ENCODE assay signal across 8 mouse cellular contexts in genomic region chr11:63135622-63136021, GRCm38 (mm10). TPM values are rescaled to one million over a fixed set of nuclear protein-coding genes. Genes with fewer than 3 reads are reported as not detected.
DNase-seq lines count a peak whose midpoint lies in the region; ATAC-seq and TF ChIP-seq lines count a peak whose summit lies in the region.

No protein-coding gene starts in this region.

- no peak overlapping the region for H3K4me3 ChIP-seq in cortical plate, adult 2 months (ENCODE audit: insufficient read depth, low read length)
- H3K4me3 ChIP-seq in intestine, embryonic 15.5 days (replicated peaks) = no peak overlapping the region
- H3K4me3 ChIP-seq in midbrain, embryonic 10.5 days = no peak overlapping the region

- 0 out of 2 replicates have a peak overlapping the region, but pooled peaks have one; percentile 2 for H3K9ac ChIP-seq in intestine, embryonic 15.5 days

- H3K36me3 ChIP-seq in intestine, embryonic 15.5 days = no peaks in the 10 kb centered on the region
- no peaks in the 10 kb centered on the region for H3K36me3 ChIP-seq in midbrain, embryonic 10.5 days

- intact Hi-C loops in gastrocnemius, postnatal 14 days (cut with DNase I; ENCODE audit: low total_unique reads) = loop anchor here (5.0 kb wide), 1 partner anchor 218 kb away; no protein-coding TSS in a partner anchor
- intact Hi-C loops in left cerebral cortex, postnatal 14 days (cut with DNase I) = loop anchor here (1.0 to 10.0 kb wide), 3 partner anchors 214 to 381 kb away; partner anchors contain the start of gene Gm10428

- H3K27me3 ChIP-seq in intestine, embryonic 15.5 days (replicated peaks) = peaks cover 23% of the 10 kb centered on the region; the same call in 1 of the 2 replicates
- H3K27me3 ChIP-seq in midbrain, embryonic 10.5 days (ENCODE audit: low read depth, poor library complexity, severe bottlenecking) = peaks cover 54% of the 10 kb centered on the region

- H3K4me2 ChIP-seq in intestine, embryonic 15.5 days (replicated peaks) = no peak overlapping the region

- ATAC-seq in intestine, embryonic 15.5 days = peak; percentile 43

- TF ChIP-seq POLR2A in cortical plate, adult 2 months (IDR thresholded peaks at IDR 0.05; ENCODE audit: extremely low read depth, insufficient read depth, low read length) = no peak

- DNase-seq in adrenal gland, adult 18-20 months (ENCODE audit: low spot score in 2 of 2) = peak; percentile 96 to 97
- DNase-seq in gastrocnemius, postnatal 14 days = peak; percentile 94
- DNase-seq in left cerebral cortex, postnatal 14 days (ENCODE audit: low spot score in 2 of 2) = peak; percentile 94
- DNase-seq in midbrain, embryonic 10.5 days (ENCODE audit: low spot score) = peak; percentile 91
- DNase-seq in right cerebral cortex, postnatal 36 days (ENCODE audit: low spot score in 2 of 2) = peak; percentile 78 to 84
- peak; percentile 85 to 95 for DNase-seq in urinary bladder, postnatal 4 days (ENCODE audit: low spot score in 2 of 2)

- TF ChIP-seq CTCF in cortical plate, adult 2 months (IDR thresholded peaks at IDR 0.05; ENCODE audit: extremely low read depth, insufficient read depth, low read length) = peak; percentile 96

- no peaks in the 10 kb centered on the region for H3K9me3 ChIP-seq in intestine, embryonic 15.5 days
- no peaks in the 10 kb centered on the region for H3K9me3 ChIP-seq in midbrain, embryonic 10.5 days (replicated peaks)

- H3K4me1 ChIP-seq in cortical plate, adult 2 months (ENCODE audit: control insufficient read depth, insufficient read depth, low read length) = peaks cover 3% of the 10 kb centered on the region; the same call in 1 of the 2 replicates
- peaks cover 17% of the 10 kb centered on the region for H3K4me1 ChIP-seq in intestine, embryonic 15.5 days (replicated peaks)
- H3K4me1 ChIP-seq in midbrain, embryonic 10.5 days = peaks cover 48% of the 10 kb centered on the region

- whole genome bisulfite sequencing in intestine, embryonic 15.5 days = 6% methylated on average over 8 of the region's 8 CpGs
- 7% methylated on average over 8 of the region's 8 CpGs for WGBS in midbrain, embryonic 10.5 days

- H3K27ac ChIP-seq in cortical plate, adult 2 months (ENCODE audit: insufficient read depth, low read length) = peak overlapping the region; percentile 50; the same call in 1 of the 2 replicates
- peak overlapping the region; percentile 54; the same call in 1 of the 2 replicates for H3K27ac ChIP-seq in intestine, embryonic 15.5 days
- H3K27ac ChIP-seq in midbrain, embryonic 10.5 days (replicated peaks) = 0 out of 2 replicates have a peak overlapping the region, but pooled peaks have one; percentile 20

RNA-seq across cellular contexts. Expression of gene Pmp22, which starts 6.8 kb away (rescaled TPM):
- total RNA-seq in adrenal gland, adult 18-20 months (2021) = 100 to 1,000 TPM; 106 to 127 TPM
- polyA plus RNA-seq in cortical plate, adult 2 months (2012; rRNA removed) = 21.8 and 22.2 TPM in 2 replicates
- total RNA-seq in gastrocnemius, postnatal 14 days (2021) = 100 to 1,000 TPM in 1 of 2 experiments, 10 to 100 TPM in 1; 92.1 to 338 TPM
- polyA plus RNA-seq in intestine, embryonic 15.5 days (2015; fragmentation: Nextera tagmentation; extraction: Ambion mirVana) = 111 and 115 TPM in 2 replicates
- total RNA-seq in left cerebral cortex, postnatal 14 days (2021) = 10 to 100 TPM; 24.6 to 28.9 TPM
- 25.3 and 28.4 TPM in 2 replicates for polyA plus RNA-seq in midbrain, embryonic 10.5 days (2016; fragmentation: Nextera tagmentation; extraction: Ambion mirVana)
